Mouse (Mus musculus): ENCODE measurements at regions not wholly inside any gene's neighbourhood (a gene's known extent, or its start where the extent isn't known, plus 50 kb on each side); places are given as distances from the start of the nearest gene placed in this dataset.
A peak's percentile ranks its signal among the peaks of the same experiment; 100 is the strongest.

DNA sequence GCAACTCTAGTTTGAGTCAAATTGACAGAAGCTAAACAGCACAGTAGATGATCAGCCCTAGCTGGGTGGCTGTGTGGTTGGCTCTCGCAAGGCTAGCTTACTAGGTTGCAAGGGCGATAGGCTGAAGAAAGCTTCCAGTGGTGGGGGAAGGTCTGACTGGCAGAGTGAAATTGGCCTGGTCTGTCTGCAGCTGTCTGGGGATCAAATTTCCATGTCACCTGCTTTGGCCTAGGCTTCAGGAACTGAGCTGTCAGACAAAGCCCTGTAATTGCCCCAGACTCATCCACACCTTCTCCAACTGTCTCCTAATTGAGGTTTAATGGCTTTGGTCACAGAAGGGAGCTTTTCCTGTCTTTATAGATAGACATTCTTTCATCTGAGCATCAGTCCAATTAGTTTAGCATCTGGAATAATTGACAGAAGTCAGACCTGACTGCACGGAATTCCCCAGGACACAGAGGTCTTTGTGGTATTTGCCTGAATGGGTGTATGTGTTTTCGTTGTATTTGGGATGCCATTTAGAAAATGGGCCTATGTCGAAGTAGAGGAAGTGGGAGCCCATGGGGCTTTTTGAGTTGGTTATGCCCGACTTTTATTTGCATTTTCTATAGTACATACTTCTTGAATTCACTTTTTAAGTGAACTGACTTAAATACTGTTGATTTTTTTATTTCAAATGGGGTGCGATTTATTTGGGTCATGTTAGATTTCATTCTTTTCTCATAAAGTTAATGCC, 348.2 kb downstream of the Hlx start:
- DNase-seq (ENCODE audit: low spot score), result no peak
- 78% methylated on average over 7 of the region's 7 CpGs for WGBS

DNA sequence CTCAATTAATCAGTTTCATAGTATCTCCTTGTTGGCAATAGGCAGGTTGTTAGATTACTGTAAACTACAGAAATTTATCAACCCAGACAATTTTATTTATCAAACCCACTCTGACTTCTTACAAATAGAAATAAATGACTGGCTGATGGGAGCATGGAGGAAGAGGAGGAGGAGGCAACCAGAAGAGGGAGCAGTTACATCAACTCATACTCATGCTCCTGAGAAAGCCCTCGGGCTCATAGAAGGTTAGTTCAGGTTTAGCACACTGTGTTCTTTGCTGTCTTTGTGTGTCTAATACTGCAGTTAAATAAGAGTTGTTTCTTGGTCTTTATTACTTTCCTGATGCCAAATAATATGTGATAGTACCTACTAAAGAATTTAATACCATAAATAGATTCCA, 344.6 kb upstream of the 1700056E22Rik start:
- Histone ChIP-seq H3K27me3 (ENCODE audit: low read depth, poor library complexity, severe bottlenecking) (no peaks in the 10 kb centered on the region), H3K4me1 (no peaks in the 10 kb centered on the region), H3K27ac (replicated peaks) (no peak overlapping the region), H3K9me3 (replicated peaks) (no peaks in the 10 kb centered on the region), H3K4me3 (no peak overlapping the region), H3K36me3 (no peaks in the 10 kb centered on the region)
- 90% methylated on average over 1 of the region's 1 CpGs for WGBS
- DNase-seq (ENCODE audit: low spot score), result no peak

More for the DNA sequence above, 348.2 kb downstream of the Hlx start:
- Histone ChIP-seq H3K27me3 (ENCODE audit: low read depth, poor library complexity, severe bottlenecking) (no peaks in the 10 kb centered on the region), H3K36me3 (no peaks in the 10 kb centered on the region), H3K27ac (replicated peaks) (no peak overlapping the region), H3K4me1 (no peaks in the 10 kb centered on the region), H3K9me3 (replicated peaks) (no peaks in the 10 kb centered on the region), H3K4me3 (no peak overlapping the region)

GRCm38 (mm10) chr1:184365026-184365425, 330.9 kb upstream of the 1700056E22Rik start:
- no peaks in the 10 kb centered on the region; the same call in 1 of the 2 replicates for H3K9me3 ChIP-seq (replicated peaks)
- H3K27ac ChIP-seq (replicated peaks), result no peak overlapping the region
- H3K27me3 ChIP-seq (ENCODE audit: low read depth, poor library complexity, severe bottlenecking), result no peaks in the 10 kb centered on the region
- no peaks in the 10 kb centered on the region for H3K36me3 ChIP-seq
- H3K4me1 ChIP-seq, result no peaks in the 10 kb centered on the region
- no peak for DNase-seq (ENCODE audit: low spot score)
- no peak overlapping the region for H3K4me3 ChIP-seq

- H3K27ac ChIP-seq (replicated peaks), result no peak overlapping the region
- no peaks in the 10 kb centered on the region for H3K4me1 ChIP-seq
- H3K36me3 ChIP-seq, result no peaks in the 10 kb centered on the region
- DNase-seq (ENCODE audit: low spot score), result no peak
- no peak overlapping the region for H3K4me3 ChIP-seq
- no peaks in the 10 kb centered on the region for H3K27me3 ChIP-seq (ENCODE audit: low read depth, poor library complexity, severe bottlenecking)
- WGBS, result 87% methylated on average over 6 of the region's 6 CpGs
- H3K9me3 ChIP-seq (replicated peaks), result no peaks in the 10 kb centered on the region
Measured at GRCm38 (mm10) chr1:184358226-184358568, 324.1 kb upstream of the 1700056E22Rik start.

DNA sequence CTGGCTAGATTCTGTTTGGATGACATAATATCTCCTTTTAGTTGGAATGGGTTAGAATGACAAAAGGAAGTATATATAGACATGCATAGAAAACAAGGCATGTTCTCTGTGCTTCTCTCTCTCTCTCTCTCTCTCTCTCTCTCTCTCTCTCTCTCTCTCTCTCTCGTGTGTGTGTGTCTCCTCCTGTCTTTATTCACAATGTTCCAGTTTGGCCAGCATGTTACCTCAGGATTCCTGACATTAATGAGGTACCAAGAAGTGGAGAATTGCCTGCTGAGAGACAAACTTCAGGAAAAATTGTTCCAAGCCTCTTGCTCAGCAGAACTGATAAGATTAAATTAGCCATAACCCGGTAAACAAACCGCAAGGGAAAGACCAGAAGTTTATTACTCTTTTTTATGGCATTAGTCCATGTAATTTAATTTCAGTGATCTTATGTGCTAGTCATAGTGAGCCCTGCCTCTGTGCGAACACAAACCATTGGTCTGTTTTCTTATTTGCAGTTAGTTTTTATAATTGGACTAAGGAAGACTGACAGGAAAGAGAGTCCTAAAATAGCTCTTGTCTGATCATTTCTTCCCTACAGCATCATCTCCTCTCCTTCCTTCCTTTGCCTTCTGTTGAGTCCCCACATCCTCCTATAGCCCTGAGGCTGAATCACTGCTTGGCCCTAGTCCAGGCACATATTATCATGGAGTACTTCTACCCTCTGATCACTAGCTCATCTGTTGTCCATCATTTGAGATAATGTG, 323.5 kb upstream of the 1700056E22Rik start:
- no peak overlapping the region for H3K27ac ChIP-seq (replicated peaks)
- no peak overlapping the region for H3K4me3 ChIP-seq
- no peaks in the 10 kb centered on the region for H3K4me1 ChIP-seq
- no peaks in the 10 kb centered on the region for H3K27me3 ChIP-seq (ENCODE audit: low read depth, poor library complexity, severe bottlenecking)
- DNase-seq (ENCODE audit: low spot score), result no peak
- no peaks in the 10 kb centered on the region for H3K36me3 ChIP-seq
- H3K9me3 ChIP-seq (replicated peaks), result no peaks in the 10 kb centered on the region
- 82% methylated on average over 4 of the region's 4 CpGs for WGBS

DNA sequence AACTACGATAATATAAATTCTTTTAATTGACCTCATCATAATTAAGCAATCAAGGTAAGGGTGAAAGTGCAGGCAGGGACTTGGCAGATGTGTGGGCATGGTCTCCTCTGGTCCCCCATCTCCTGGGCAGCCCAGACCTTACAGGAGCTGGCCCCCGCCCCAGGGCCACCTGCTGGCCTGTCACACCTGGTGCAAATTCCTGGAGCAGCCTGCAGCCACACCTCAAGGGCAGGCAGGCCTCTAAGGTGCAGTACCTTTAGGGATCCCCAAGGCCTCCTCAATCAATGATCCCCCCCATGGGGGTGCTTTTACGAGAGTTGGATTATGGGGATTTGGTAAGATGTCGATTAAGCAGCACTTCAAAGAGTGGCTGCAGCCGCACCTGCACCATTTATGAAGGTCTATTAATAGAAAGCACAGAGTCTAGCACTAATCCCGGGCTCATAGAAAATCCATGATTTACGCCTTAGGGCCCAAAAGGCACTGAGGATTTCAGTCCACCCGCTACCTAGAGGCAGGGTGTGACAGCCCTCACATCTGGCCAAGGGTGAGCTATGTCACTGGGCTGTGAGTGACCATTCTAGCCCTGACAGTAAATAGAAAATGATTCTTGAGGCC, 319.8 kb upstream of the 1700056E22Rik start:
- Histone ChIP-seq H3K4me1 (no peaks in the 10 kb centered on the region), H3K27me3 (ENCODE audit: low read depth, poor library complexity, severe bottlenecking) (no peaks in the 10 kb centered on the region), H3K36me3 (no peaks in the 10 kb centered on the region), H3K27ac (replicated peaks) (no peak overlapping the region), H3K4me3 (no peak overlapping the region), H3K9me3 (replicated peaks) (no peaks in the 10 kb centered on the region)
- 75% methylated on average over 8 of the region's 8 CpGs for WGBS
- DNase-seq (ENCODE audit: low spot score), result no peak

- WGBS, result 85% methylated on average over 5 of the region's 5 CpGs
Measured at GRCm38 (mm10) chr1:184351760-184352159, 317.7 kb upstream of the 1700056E22Rik start.

DNA sequence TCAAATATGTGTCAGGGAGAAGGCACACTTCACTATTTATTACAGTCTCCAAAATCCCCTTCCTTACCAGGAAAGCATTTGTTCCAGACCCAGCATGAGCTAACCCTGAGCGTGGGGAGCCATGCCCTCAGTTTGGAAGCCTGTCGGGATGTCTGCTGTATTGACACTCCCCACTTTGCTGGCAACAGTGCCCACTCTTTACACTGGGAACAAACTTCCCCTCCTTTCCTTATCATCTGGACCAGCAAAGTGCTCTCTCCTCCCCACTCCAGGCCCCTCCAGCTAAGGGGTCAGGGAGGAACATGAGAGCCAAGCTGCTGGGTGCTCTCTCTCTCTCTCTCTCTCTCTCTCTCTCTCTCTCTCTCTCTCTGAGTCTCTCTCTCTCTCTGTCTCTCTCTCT, 310.7 kb upstream of the 1700056E22Rik start:
- WGBS, result 64% methylated on average over 2 of the region's 2 CpGs

More at GRCm38 (mm10) chr1:184351760-184352159, 317.7 kb upstream of the 1700056E22Rik start:
- H3K27me3 ChIP-seq (ENCODE audit: low read depth, poor library complexity, severe bottlenecking), result no peaks in the 10 kb centered on the region
- no peaks in the 10 kb centered on the region for H3K4me1 ChIP-seq
- H3K27ac ChIP-seq (replicated peaks), result no peak overlapping the region
- no peaks in the 10 kb centered on the region for H3K9me3 ChIP-seq (replicated peaks)
- no peaks in the 10 kb centered on the region for H3K36me3 ChIP-seq
- H3K4me3 ChIP-seq, result no peak overlapping the region
- DNase-seq (ENCODE audit: low spot score), result no peak

GRCm38 (mm10) chr1:184335952-184336351, 301.9 kb upstream of the 1700056E22Rik start:
- H3K4me1 ChIP-seq, result no peaks in the 10 kb centered on the region
- WGBS, result 89% methylated on average over 3 of the region's 3 CpGs
- no peak overlapping the region for H3K27ac ChIP-seq (replicated peaks)
- H3K27me3 ChIP-seq (ENCODE audit: low read depth, poor library complexity, severe bottlenecking), result no peaks in the 10 kb centered on the region
- H3K9me3 ChIP-seq (replicated peaks), result no peaks in the 10 kb centered on the region
- no peak for DNase-seq (ENCODE audit: low spot score)
- no peaks in the 10 kb centered on the region for H3K36me3 ChIP-seq
- no peak overlapping the region for H3K4me3 ChIP-seq

More for the DNA sequence above, 310.7 kb upstream of the 1700056E22Rik start:
- no peak overlapping the region for H3K4me3 ChIP-seq
- DNase-seq (ENCODE audit: low spot score), result no peak
- H3K4me1 ChIP-seq, result no peaks in the 10 kb centered on the region
- H3K27ac ChIP-seq (replicated peaks), result no peak overlapping the region
- H3K27me3 ChIP-seq (ENCODE audit: low read depth, poor library complexity, severe bottlenecking), result no peaks in the 10 kb centered on the region
- no peaks in the 10 kb centered on the region for H3K9me3 ChIP-seq (replicated peaks)
- no peaks in the 10 kb centered on the region for H3K36me3 ChIP-seq

GRCm38 (mm10) chr1:184335281-184335680, 301.2 kb upstream of the 1700056E22Rik start:
- no peak overlapping the region for H3K27ac ChIP-seq (replicated peaks)

DNA sequence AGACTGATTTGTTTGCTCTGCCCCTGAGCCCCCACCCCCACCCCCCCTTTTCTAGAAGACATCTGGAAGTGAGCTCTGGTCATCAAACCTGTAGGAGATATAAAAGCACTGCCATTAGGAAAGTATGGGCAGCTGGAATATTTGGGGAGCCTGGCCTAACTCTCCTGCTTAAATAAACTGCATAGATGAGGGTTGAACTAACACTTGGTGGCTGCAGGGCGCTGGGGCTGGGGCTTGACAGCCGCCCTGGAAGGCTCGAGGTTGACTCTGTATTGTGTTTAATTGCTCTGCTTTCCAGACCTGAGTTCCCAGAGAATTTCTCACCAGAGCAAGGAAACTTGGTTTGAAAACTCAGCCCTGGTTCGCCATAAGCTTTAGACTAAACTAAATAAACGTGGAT, 300.7 kb upstream of the 1700056E22Rik start:
- H3K27me3 ChIP-seq (ENCODE audit: low read depth, poor library complexity, severe bottlenecking), result no peaks in the 10 kb centered on the region
- H3K4me3 ChIP-seq, result no peak overlapping the region
- no peaks in the 10 kb centered on the region for H3K9me3 ChIP-seq (replicated peaks)
- no peaks in the 10 kb centered on the region for H3K36me3 ChIP-seq
- no peaks in the 10 kb centered on the region for H3K4me1 ChIP-seq
- H3K27ac ChIP-seq (replicated peaks), result no peak overlapping the region
- no peak for DNase-seq (ENCODE audit: low spot score)
- 72% methylated on average over 5 of the region's 5 CpGs for WGBS

More at GRCm38 (mm10) chr1:184335281-184335680, 301.2 kb upstream of the 1700056E22Rik start:
- WGBS, result 62% methylated on average over 6 of the region's 6 CpGs
- no peaks in the 10 kb centered on the region for H3K4me1 ChIP-seq
- no peaks in the 10 kb centered on the region for H3K36me3 ChIP-seq
- peak; percentile 19 for DNase-seq (ENCODE audit: low spot score)
- no peaks in the 10 kb centered on the region for H3K27me3 ChIP-seq (ENCODE audit: low read depth, poor library complexity, severe bottlenecking)
- H3K9me3 ChIP-seq (replicated peaks), result no peaks in the 10 kb centered on the region
- no peak overlapping the region for H3K4me3 ChIP-seq

DNA sequence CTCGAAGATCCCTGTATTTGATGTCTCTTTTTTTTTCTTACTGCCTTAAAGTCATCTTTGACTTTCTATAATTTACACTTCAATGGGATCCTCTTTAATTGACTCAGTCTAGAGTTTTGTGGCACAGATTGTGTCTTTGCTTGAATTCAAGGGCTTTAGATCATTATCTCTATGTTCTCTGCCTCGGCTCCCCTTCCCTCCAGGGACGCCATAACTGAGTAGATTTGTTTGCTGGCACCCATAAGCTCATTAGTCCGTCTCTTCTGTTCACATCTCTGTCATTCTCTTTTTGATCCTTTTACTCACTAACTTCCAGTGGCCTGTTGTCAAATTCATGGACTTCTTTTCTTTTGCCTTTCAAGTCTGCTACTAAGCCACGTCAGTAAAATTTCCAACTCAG, 299.0 kb upstream of the 1700056E22Rik start:
- no peaks in the 10 kb centered on the region for H3K27me3 ChIP-seq (ENCODE audit: low read depth, poor library complexity, severe bottlenecking)
- WGBS, result 70% methylated on average over 5 of the region's 5 CpGs
- no peak overlapping the region for H3K4me3 ChIP-seq
- no peak overlapping the region for H3K27ac ChIP-seq (replicated peaks)
- H3K9me3 ChIP-seq (replicated peaks), result no peaks in the 10 kb centered on the region
- no peaks in the 10 kb centered on the region for H3K36me3 ChIP-seq
- H3K4me1 ChIP-seq, result no peaks in the 10 kb centered on the region
- DNase-seq (ENCODE audit: low spot score), result no peak

All from midbrain, embryonic 10.5 days (tissue).